Mouse (Mus musculus) neural tube, embryonic 11.5 days (tissue): ENCODE data around the gene BC025920. TPM values are rescaled to one million over a fixed set of nuclear protein-coding genes. Genes with fewer than 3 reads are reported as not detected.

ENCODE experiments used
- ATAC-seq: fragments of 200-750 bp; cut with Nextera tagmentation; 2 replicates; pipeline ENCODE4 v1.8.0; 2017; ENCODE audit warnings: moderate number of reproducible peaks, mild to moderate bottlenecking, moderate TSS enrichment, moderate library complexity; ENCODE audit not compliant: insufficient read depth, low FRiP score, low TSS enrichment
- DNase-seq: peaks from one replicate; pipeline ENCODE4 v3.0.0-alpha.2; 2015; ENCODE audit warnings: low spot score
- H3K27ac ChIP-seq: fragments of 300-500 bp; sonication (generic); 2 replicates; pipeline ENCODE4 v1.5.1; 2014; ENCODE audit warnings: low read depth, mild to moderate bottlenecking, low read length
- H3K27me3 ChIP-seq: fragments of 300-500 bp; sonication (generic); 2 replicates; pipeline ENCODE4 v1.6.1; 2014; ENCODE audit warnings: mild to moderate bottlenecking, low read length, mixed read lengths; ENCODE audit not compliant: control insufficient read depth, insufficient read depth
- H3K36me3 ChIP-seq: fragments of 300-500 bp; sonication (generic); 2 replicates; pipeline ENCODE4 v1.6.1; 2014; ENCODE audit warnings: mild to moderate bottlenecking, low read length, moderate library complexity, mixed read lengths; ENCODE audit not compliant: control insufficient read depth, insufficient read depth
- H3K4me1 ChIP-seq: fragments of 300-500 bp; sonication (generic); 2 replicates; pipeline ENCODE4 v1.6.1; 2014; ENCODE audit warnings: low read length, mixed read lengths; ENCODE audit not compliant: control insufficient read depth, insufficient read depth
- H3K4me2 ChIP-seq: fragments of 300-500 bp; sonication (generic); 2 replicates; pipeline ENCODE4 v1.6.1; 2014; ENCODE audit warnings: low read depth, mild to moderate bottlenecking, moderate library complexity
- H3K4me3 ChIP-seq: fragments of 300-500 bp; sonication (generic); 2 replicates; pipeline ENCODE4 v1.5.1; 2014; ENCODE audit warnings: low read depth, low read length
- H3K9ac ChIP-seq: fragments of 300-500 bp; sonication (generic); 2 replicates; pipeline ENCODE4 v1.6.1; 2014; ENCODE audit warnings: mild to moderate bottlenecking, low read length
- H3K9me3 ChIP-seq: fragments of 300-500 bp; sonication (generic); 2 replicates; pipeline ENCODE4 v1.6.1; 2016; ENCODE audit warnings: low read length; ENCODE audit not compliant: control insufficient read depth
- WGBS: fragments of 180-500 bp; shearing (Covaris S2); extraction: QIAGEN DNeasy Blood & Tissue Kit; methylation state at CpG from one replicate; pipeline ENCODE4 v1.1.7; 2014; 5-methylcytosine and 5-hydroxymethylcytosine counted together
- polyA plus RNA-seq: library from polyadenylated mRNA; unstranded; fragments of >200 nt; fragmentation: Nextera tagmentation; extraction: Ambion mirVana; gene quantifications from 2 replicates; pipeline ENCODE4 v1.2.1, GENCODE M21; 2014

BC025920 gene
- polyA plus RNA-seq, 1 experiment from 2014 or later, result 0.80 TPM

DNA sequence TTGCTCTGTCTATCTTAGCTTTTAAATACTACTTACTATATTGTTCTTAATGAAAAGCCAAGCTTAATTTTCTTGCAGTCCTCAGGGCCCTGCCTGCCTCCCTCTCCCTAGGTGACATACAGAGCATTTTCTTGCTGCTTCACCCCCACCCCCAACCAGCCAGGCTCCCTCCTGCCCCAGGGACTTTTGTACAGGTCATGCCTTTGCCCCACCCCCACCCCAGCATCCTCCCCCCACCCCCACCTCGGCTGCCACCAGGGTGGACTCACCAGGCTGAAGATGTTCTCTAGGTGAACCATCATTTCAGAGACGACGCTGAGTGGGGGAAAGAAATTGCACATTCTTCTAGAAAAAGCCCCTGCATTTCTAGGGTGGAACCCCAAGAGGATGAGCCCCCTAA, 7.7 kb upstream of the BC025920 start:
- H3K4me3 ChIP-seq, result no peak overlapping the region
- H3K4me1 ChIP-seq, result peaks cover 32% of the 10 kb centered on the region
- 48% methylated on average over 3 of the region's 3 CpGs for WGBS

DNA sequence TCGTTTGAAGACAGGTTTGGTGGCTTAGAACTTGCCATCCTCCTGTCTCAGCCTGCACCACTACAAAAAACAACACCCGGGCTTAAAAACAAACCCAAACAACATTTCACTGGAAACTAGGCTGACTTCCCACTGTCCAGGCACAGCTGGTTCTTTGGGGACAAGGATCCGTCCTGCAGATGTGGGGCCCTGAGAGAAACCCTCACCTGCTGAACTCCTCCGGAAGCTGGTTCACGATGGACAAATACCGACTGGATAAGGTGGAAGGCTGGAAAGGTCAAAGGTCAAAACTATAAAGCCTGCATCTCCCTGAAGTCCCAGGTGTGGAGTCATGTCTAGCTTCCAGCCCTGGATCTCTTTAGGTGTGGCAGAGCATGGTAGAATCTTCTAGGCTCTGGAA, 7.2 kb upstream of the BC025920 start:
- Histone ChIP-seq H3K9me3 (no peaks in the 10 kb centered on the region), H3K4me2 (no peak overlapping the region), H3K4me1 (peaks cover 32% of the 10 kb centered on the region), H3K4me3 (no peak overlapping the region), H3K36me3 (no peaks in the 10 kb centered on the region), H3K27me3 (peaks cover 31% of the 10 kb centered on the region), H3K27ac (no peak overlapping the region), H3K9ac (no peak overlapping the region)
- ATAC-seq, result no peak
- WGBS, result 44% methylated on average over 6 of the region's 6 CpGs
- no peak for DNase-seq

More for the DNA sequence above, 7.7 kb upstream of the BC025920 start:
- Histone ChIP-seq H3K9ac (no peak overlapping the region), H3K36me3 (no peaks in the 10 kb centered on the region), H3K27ac (no peak overlapping the region), H3K9me3 (no peaks in the 10 kb centered on the region), H3K27me3 (peaks cover 31% of the 10 kb centered on the region), H3K4me2 (no peak overlapping the region)
- DNase-seq (no peak), ATAC-seq (no peak)

DNA sequence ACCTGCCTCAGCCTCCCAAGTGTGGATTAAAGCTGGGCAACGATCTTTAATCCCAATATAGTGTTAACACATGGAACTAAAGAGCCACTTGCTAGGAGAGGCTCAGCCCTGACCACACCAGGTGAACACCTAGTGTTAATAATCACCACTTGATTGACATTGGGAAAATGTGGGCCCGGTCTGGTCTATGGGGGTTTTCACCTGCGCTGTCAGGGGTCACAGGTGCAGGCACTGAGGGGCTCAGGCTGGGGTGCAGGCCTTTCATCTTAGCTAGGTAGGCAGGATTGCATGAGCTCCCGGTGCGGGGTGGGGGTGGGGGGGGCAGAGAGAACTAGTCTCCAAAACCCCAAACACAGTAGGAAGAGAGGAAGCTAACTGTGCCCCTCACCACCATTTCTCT, 6.4 kb upstream of the BC025920 start:
- Histone ChIP-seq H3K9me3 (no peaks in the 10 kb centered on the region), H3K36me3 (no peaks in the 10 kb centered on the region), H3K27ac (no peak overlapping the region), H3K9ac (no peak overlapping the region), H3K27me3 (peaks cover 25% of the 10 kb centered on the region), H3K4me2 (no peak overlapping the region), H3K4me3 (no peak overlapping the region), H3K4me1 (peaks cover 32% of the 10 kb centered on the region)
- DNase-seq (no peak), ATAC-seq (no peak)
- WGBS, result 76% methylated on average over 5 of the region's 5 CpGs

DNA sequence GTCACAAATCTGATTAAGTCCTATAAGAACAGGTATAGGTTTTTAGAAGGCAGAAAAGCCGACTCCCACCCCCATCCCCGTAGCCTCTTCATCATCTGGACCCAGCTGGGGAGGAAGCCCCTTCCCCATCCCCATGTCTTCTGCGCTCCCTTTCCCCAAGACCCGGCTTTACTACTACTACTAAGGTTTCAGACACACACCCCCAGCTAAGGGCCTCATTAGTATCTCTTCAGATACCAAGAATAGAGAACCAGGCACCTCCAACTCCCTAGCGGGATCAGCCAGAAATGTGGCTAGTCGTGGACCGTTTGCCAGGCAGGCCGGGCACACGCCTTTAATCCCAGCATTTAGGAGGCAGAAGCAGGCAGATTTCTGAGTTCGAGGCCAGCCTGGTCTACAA, 6.0 kb upstream of the BC025920 start:
- H3K27ac ChIP-seq, result no peak overlapping the region
- 45% methylated on average over 10 of the region's 10 CpGs for WGBS
- H3K9ac ChIP-seq, result no peak overlapping the region
- ATAC-seq, result no peak
- H3K4me2 ChIP-seq, result no peak overlapping the region
- DNase-seq, result no peak
- H3K4me1 ChIP-seq, result peaks cover 32% of the 10 kb centered on the region
- H3K4me3 ChIP-seq, result no peak overlapping the region
- H3K27me3 ChIP-seq, result peaks cover 22% of the 10 kb centered on the region
- H3K36me3 ChIP-seq, result no peaks in the 10 kb centered on the region
- no peaks in the 10 kb centered on the region for H3K9me3 ChIP-seq

DNA sequence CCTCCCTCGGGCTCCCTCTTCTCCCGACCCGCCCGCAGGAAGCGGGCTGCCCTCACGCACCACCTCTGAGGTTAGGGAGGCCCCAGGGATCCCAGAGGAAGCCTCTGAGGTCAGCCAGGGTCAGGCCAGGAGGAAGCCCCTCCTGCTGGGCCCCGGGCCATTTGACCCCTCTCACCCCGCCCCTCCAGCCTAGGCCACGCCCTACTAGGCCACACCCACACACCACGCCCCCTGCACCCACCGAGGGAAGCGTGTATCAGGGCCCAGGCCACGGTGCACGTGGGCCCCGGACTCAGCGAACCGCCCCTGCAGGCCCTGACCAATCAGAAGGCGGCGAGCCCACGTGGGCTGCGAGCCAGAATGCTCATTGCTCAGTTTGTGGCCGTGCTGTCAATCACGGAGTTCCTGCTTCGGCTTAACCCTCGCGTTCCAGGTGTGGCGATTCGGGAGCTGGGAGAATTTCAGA, 5.3 kb upstream of the BC025920 start, which contains the start of gene Tle6:
Gene Tle6, minus strand, starts transcription at position 336 of the 466 bp plus-strand sequence.
- Histone ChIP-seq H3K4me2 (peak within 1 kb of the TSS; percentile 32), H3K36me3 (no peaks in the 10 kb centered on the region), H3K4me1 (peaks cover 31% of the 10 kb centered on the region), H3K27ac (no peak within 1 kb of the TSS), H3K27me3 (peaks cover 17% of the 10 kb centered on the region), H3K9ac (no peak within 1 kb of the TSS), H3K9me3 (no peaks in the 10 kb centered on the region), H3K4me3 (0 out of 2 replicates have a peak within 1 kb of the TSS, but pooled peaks have one; percentile 15)
- ATAC-seq (peak; percentile 85), DNase-seq (peak; percentile 98)
- 0% methylated on average over 28 of the region's 28 CpGs for WGBS

DNA sequence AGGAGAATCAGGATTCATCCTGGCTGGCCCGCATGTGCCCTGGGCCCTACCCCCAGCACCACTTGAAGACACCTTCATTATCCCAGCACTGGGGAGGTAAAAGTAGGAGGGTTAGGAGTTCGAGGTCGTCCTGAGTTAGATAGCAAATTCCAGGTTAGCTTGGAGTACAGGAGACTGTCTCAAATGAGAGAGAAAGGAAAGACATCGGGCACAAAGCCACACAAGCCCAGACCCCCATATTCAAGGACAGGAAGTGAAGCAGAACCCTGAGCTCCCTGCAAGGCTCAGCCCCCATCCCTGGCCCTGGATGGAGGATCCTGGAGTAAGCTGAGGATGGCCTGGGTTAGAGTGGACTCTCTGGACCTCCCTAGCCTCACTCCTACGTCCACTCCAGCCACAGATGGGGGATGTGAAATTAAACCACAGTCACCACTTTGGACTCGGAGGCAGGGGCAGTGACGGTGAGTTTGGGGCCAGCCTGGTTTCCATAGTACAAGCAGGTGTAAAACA, 4.6 kb upstream of the BC025920 start:
- H3K27ac ChIP-seq, result no peak overlapping the region
- ATAC-seq, result no peak
- 26% methylated on average over 7 of the region's 7 CpGs for WGBS
- H3K4me3 ChIP-seq, result no peak overlapping the region
- no peaks in the 10 kb centered on the region for H3K9me3 ChIP-seq
- DNase-seq, result no peak
- peaks cover 16% of the 10 kb centered on the region for H3K27me3 ChIP-seq
- H3K4me1 ChIP-seq, result peaks cover 25% of the 10 kb centered on the region
- H3K36me3 ChIP-seq, result no peaks in the 10 kb centered on the region
- no peak overlapping the region for H3K9ac ChIP-seq
- H3K4me2 ChIP-seq, result no peak overlapping the region; the same call in 1 of the 2 replicates

DNA sequence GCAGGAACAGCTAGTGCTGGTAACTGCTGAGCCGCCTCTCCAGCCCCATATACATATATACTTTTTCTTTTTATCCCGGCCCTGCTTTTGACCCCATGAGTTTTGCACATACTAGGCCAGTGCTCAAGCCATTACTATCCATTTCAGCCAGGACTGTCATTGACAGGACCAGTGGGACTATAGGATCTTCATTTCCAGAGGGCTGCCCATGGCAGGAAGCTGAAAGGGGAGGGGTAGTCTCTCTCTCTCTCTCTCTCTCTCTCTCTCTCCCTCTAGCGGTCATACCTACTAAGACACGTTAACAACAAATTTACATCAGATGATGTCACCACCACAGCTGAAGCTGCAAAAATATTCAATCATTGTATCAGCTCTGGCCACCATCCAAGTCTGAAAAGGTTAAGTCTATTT, 3.3 kb upstream of the BC025920 start:
- no peak overlapping the region for H3K9ac ChIP-seq
- WGBS, result 17% methylated on average over 4 of the region's 4 CpGs
- H3K36me3 ChIP-seq, result no peaks in the 10 kb centered on the region
- ATAC-seq, result no peak
- H3K9me3 ChIP-seq, result no peaks in the 10 kb centered on the region
- H3K27ac ChIP-seq, result no peak overlapping the region
- peak; percentile 33 for DNase-seq
- peaks cover 16% of the 10 kb centered on the region for H3K4me1 ChIP-seq
- no peak overlapping the region for H3K4me3 ChIP-seq
- H3K27me3 ChIP-seq, result peaks cover 11% of the 10 kb centered on the region; the same call in 1 of the 2 replicates
- no peak overlapping the region for H3K4me2 ChIP-seq

DNA sequence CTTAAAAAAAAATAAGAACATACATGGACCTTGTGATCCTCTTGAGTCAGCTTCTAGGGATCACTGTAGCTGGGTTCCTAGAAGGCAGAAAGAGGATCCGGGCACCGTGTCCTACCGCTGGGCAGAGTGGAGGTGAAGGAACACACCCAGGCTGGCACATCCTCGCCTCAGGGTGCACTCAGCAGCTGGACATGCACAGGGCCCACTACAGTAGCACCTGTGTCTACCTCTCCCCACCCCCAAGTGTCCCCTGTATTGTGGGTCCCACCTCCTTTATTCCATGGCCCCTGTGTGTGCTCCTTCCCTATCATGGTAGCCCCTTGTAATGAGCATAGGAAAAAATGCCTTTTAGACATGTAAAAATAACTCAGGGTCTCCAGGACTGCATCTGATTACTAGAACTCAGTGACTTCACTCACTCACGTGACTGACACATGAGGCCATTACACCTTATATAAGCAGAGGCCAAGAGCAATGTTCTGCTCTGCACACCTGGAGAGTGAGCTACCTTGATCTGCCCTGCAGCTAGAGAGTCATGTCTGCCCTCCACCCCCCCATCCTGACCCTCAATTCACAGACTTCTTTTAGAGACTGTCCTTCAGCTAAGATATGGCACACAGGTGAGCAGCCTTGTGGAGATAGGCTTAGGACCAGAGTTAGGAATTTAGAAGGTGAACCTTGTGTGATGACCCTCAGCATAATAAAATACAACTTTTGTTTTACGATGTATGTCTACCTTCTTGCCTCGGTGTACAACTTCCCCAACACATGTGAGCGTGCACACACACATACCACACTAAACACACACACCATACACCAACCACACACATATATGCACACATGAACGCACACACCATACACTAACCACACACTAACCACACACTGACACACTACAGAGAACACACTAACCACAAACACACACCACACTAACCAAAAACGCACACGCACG, 1.8 kb upstream of the BC025920 start:
- Histone ChIP-seq H3K4me3 (no peak overlapping the region), H3K4me1 (peaks cover 16% of the 10 kb centered on the region), H3K4me2 (no peak overlapping the region), H3K36me3 (no peaks in the 10 kb centered on the region), H3K27ac (no peak overlapping the region), H3K9ac (no peak overlapping the region), H3K9me3 (no peaks in the 10 kb centered on the region), H3K27me3 (peaks cover 9% of the 10 kb centered on the region; the same call in 1 of the 2 replicates)
- WGBS, result 85% methylated on average over 12 of the region's 12 CpGs
- ATAC-seq (no peak), DNase-seq (no peak)
